12 mouse cellular contexts compared by ENCODE assay signal in genomic region chr15:25828464-25828863, GRCm38 (mm10). TPM values are rescaled to one million over a fixed set of nuclear protein-coding genes. Genes with fewer than 3 reads are reported as not detected.
A peak's percentile ranks its signal among the peaks of the same experiment; 100 is the strongest.
DNase-seq lines count a peak whose midpoint lies in the region; ATAC-seq and TF ChIP-seq lines count a peak whose summit lies in the region.
"Had no signal": no experiment of that assay in that cellular context is flagged by ENCODE, and none has a peak within 500 bp of the region (broad histone marks: within the 10 kb centered on the region; RNA-seq: fewer than 3 reads in every experiment).

No protein-coding gene starts in this region.

- H3K36me3 ChIP-seq in liver, embryonic 11.5 days (ENCODE audit: control insufficient read depth, insufficient read depth, low read length), result no peaks in the 10 kb centered on the region
- H3K36me3 ChIP-seq in liver, postnatal 0 days (replicated peaks; ENCODE audit: insufficient read depth, low read length), result no peaks in the 10 kb centered on the region
- H3K36me3 ChIP-seq in spleen, adult 2 months (ENCODE audit: control insufficient read depth, insufficient read depth, low read length), result no peaks in the 10 kb centered on the region
- H3K36me3 ChIP-seq: midbrain, embryonic 10.5 days had no signal

- no peaks in the 10 kb centered on the region for H3K9me3 ChIP-seq in liver, embryonic 11.5 days (ENCODE audit: control insufficient read depth, low read length)
- no peaks in the 10 kb centered on the region for H3K9me3 ChIP-seq in liver, postnatal 0 days (ENCODE audit: low read length)
- H3K9me3 ChIP-seq: midbrain, embryonic 10.5 days had no signal

- H3K27ac ChIP-seq in liver, embryonic 11.5 days (ENCODE audit: low read depth, low read length), result no peak overlapping the region
- H3K27ac ChIP-seq in liver, postnatal 0 days (ENCODE audit: low read depth), result no peak overlapping the region; the same call in 1 of the 2 replicates
- H3K27ac ChIP-seq in spleen, adult 2 months (ENCODE audit: insufficient read depth, low read length), result peak overlapping the region; percentile 87
- H3K27ac ChIP-seq: midbrain, embryonic 10.5 days had no signal

- H3K27me3 ChIP-seq in liver, embryonic 11.5 days (replicated peaks; ENCODE audit: control insufficient read depth, insufficient read depth, low read length), result no peaks in the 10 kb centered on the region
- H3K27me3 ChIP-seq in liver, postnatal 0 days (ENCODE audit: insufficient read depth, low read length), result no peaks in the 10 kb centered on the region
- no peaks in the 10 kb centered on the region for H3K27me3 ChIP-seq in spleen, adult 2 months (ENCODE audit: control insufficient read depth, insufficient read depth, low read length)

- WGBS in liver, embryonic 11.5 days, result 38% methylated on average over 10 of the region's 10 CpGs
- 22% methylated on average over 10 of the region's 10 CpGs for WGBS in liver, postnatal 0 days (ENCODE audit: insufficient replicate concordance)
- WGBS in spleen, adult 2 months, result 5% methylated on average over 10 of the region's 10 CpGs

- no peak overlapping the region for H3K4me3 ChIP-seq in liver, embryonic 11.5 days (ENCODE audit: low read depth, low read length)
- H3K4me3 ChIP-seq in liver, postnatal 0 days (ENCODE audit: low read depth, low read length), result no peak overlapping the region
- no peak overlapping the region for H3K4me3 ChIP-seq in spleen, adult 2 months (ENCODE audit: extremely low read depth, insufficient read depth, insufficient read length)
- H3K4me3 ChIP-seq: midbrain, embryonic 10.5 days had no signal

- no peaks in the 10 kb centered on the region for H3K4me1 ChIP-seq in liver, embryonic 11.5 days (replicated peaks; ENCODE audit: control insufficient read depth, insufficient read depth, low read length)
- peaks cover 16% of the 10 kb centered on the region; the same call in 1 of the 2 replicates for H3K4me1 ChIP-seq in liver, postnatal 0 days (ENCODE audit: insufficient read depth)
- H3K4me1 ChIP-seq in spleen, adult 2 months (ENCODE audit: control insufficient read depth, insufficient read depth, insufficient read length), result peaks cover 32% of the 10 kb centered on the region
- H3K4me1 ChIP-seq: midbrain, embryonic 10.5 days had no signal

- no peak overlapping the region for H3K4me2 ChIP-seq in liver, embryonic 11.5 days
- H3K4me2 ChIP-seq in liver, postnatal 0 days (ENCODE audit: low read depth, low read length), result no peak overlapping the region

- TF ChIP-seq EP300 in liver, postnatal 0 days (IDR thresholded peaks at IDR 0.05; ENCODE audit: low read depth), result no peak

- no peak for DNase-seq in liver, embryonic 11.5 days (ENCODE audit: low spot score)
- no peak for DNase-seq in liver
- peak; percentile 39 for DNase-seq in T-cell, adult 2 months (ENCODE audit: low spot score)
- DNase-seq in liver, postnatal 0 days, result peak; percentile 33
- peak; percentile 59 to 82 for DNase-seq in spleen, adult 2 months (ENCODE audit: low read depth in 1 of 2, low spot score in 2 of 2)
- no peak for DNase-seq in MN1 (ENCODE audit: low spot score)
- DNase-seq in cerebellum, adult 9-10 months, result no peak
- DNase-seq in layer of hippocampus, adult 18-20 months (ENCODE audit: low spot score in 2 of 2), result no peak
- DNase-seq: adrenal gland, adult 2 months; cerebellum, postnatal 14 days; heart, postnatal 14 days had no signal

- no peak overlapping the region for H3K9ac ChIP-seq in liver, embryonic 11.5 days (ENCODE audit: low read depth, low read length)
- H3K9ac ChIP-seq in liver, postnatal 0 days (replicated peaks), result no peak overlapping the region

- 0 out of 2 replicates have a peak, but pooled peaks have one; percentile 23 for ATAC-seq in liver, embryonic 11.5 days (replicated peaks; ENCODE audit: low FRiP score)
- ATAC-seq in liver, postnatal 0 days, result peak; percentile 61

- TF ChIP-seq CTCF in liver, postnatal 0 days (IDR thresholded peaks at IDR 0.05; ENCODE audit: low read depth), result no peak
- TF ChIP-seq CTCF in spleen, adult 2 months (IDR thresholded peaks at IDR 0.05; ENCODE audit: extremely low read depth, insufficient read depth, insufficient read length, insufficient replicate concordance), result no peak

- TF ChIP-seq POLR2A in spleen, adult 2 months (IDR thresholded peaks at IDR 0.05; ENCODE audit: low read depth, low read length), result peak; percentile 10; the same call in 1 of the 2 replicates

RNA-seq across cellular contexts. Expression of gene Retreg1, which starts 14.5 kb away (rescaled TPM):
- polyA plus RNA-seq in liver, embryonic 11.5 days (2014; fragmentation: Nextera tagmentation; extraction: Ambion mirVana), result 1.2 and 1.3 TPM in 2 replicates
- polyA plus RNA-seq in liver, postnatal 0 days (2015; fragmentation: Nextera tagmentation; extraction: Ambion mirVana), result 17.0 and 18.6 TPM in 2 replicates
- polyA plus RNA-seq in spleen, adult 2 months (2012; rRNA removed), result 8.8 and 9.5 TPM in 2 replicates
- 10 to 100 TPM; 33.9 to 34.5 TPM for total RNA-seq in layer of hippocampus, adult 18-20 months (2021)

Comparison
In these comparisons a context has a peak if more than half of its experiments do, and no peak if none do; other contexts are left out.
1. DNase-seq: peak in T-cell, adult 2 months (single experiment), liver, postnatal 0 days (single experiment) and spleen, adult 2 months (2 of 2); none in liver, embryonic 11.5 days (single experiment), liver (single experiment), MN1 (single experiment), cerebellum, adult 9-10 months (single experiment) and layer of hippocampus, adult 18-20 months (0 of 2).